Mouse (Mus musculus): ENCODE results near the gene Cyb5b. TPM values are rescaled to one million over a fixed set of nuclear protein-coding genes. Genes with fewer than 3 reads are reported as not detected.

Cyb5b gene
- polyA plus RNA-seq, 1 experiment: 99.0 TPM

- DNase-seq (ENCODE audit: low read depth): no peak
- no peak for TF ChIP-seq POLR2A (IDR thresholded peaks at IDR 0.05; ENCODE audit: borderline replicate concordance, extremely low read depth, insufficient read depth, insufficient read length, poor library complexity, severe bottlenecking)
- no peak for TF ChIP-seq CTCF (IDR thresholded peaks at IDR 0.05; ENCODE audit: borderline replicate concordance, extremely low read depth, insufficient read depth, insufficient read length)
Measured at GRCm38 (mm10) chr8:107151212-107151920, 926 bp downstream of the Cyb5b start.

- no peak for DNase-seq (ENCODE audit: low read depth)
- TF ChIP-seq POLR2A (IDR thresholded peaks at IDR 0.05; ENCODE audit: borderline replicate concordance, extremely low read depth, insufficient read depth, insufficient read length, poor library complexity, severe bottlenecking) (no peak), CTCF (IDR thresholded peaks at IDR 0.05; ENCODE audit: borderline replicate concordance, extremely low read depth, insufficient read depth, insufficient read length) (no peak)
Measured at GRCm38 (mm10) chr8:107153326-107154210, 3.1 kb downstream of the Cyb5b start.

DNA sequence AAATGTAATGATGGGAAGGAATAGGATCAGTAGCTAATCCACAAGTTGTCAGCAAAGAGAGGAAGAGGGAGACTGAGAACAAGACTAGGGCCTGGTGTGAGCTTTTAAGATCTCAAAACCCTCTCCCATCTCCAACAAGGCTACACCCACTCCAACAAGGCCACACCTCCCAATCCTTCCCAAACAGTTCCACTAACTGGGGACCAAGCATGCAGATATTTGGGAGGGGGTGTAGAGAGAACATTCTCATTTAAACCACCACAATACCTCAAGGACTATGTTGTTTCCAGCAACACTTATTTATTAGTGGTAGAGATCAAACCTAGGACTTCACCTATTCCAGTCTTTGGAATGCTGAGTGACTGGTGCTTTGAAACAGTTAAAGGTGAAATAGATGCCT is 6.4 kb downstream of the Cyb5b start:
- DNase-seq (ENCODE audit: low read depth): no peak
- TF ChIP-seq POLR2A (IDR thresholded peaks at IDR 0.05; ENCODE audit: borderline replicate concordance, extremely low read depth, insufficient read depth, insufficient read length, poor library complexity, severe bottlenecking) (no peak), CTCF (IDR thresholded peaks at IDR 0.05; ENCODE audit: borderline replicate concordance, extremely low read depth, insufficient read depth, insufficient read length) (no peak)

GRCm38 (mm10) chr8:107157836-107158235 is 7.4 kb downstream of the Cyb5b start:
- TF ChIP-seq POLR2A (IDR thresholded peaks at IDR 0.05; ENCODE audit: borderline replicate concordance, extremely low read depth, insufficient read depth, insufficient read length, poor library complexity, severe bottlenecking) (no peak), CTCF (IDR thresholded peaks at IDR 0.05; ENCODE audit: borderline replicate concordance, extremely low read depth, insufficient read depth, insufficient read length) (no peak)
- DNase-seq (ENCODE audit: low read depth): peak; percentile 4

- TF ChIP-seq POLR2A (IDR thresholded peaks at IDR 0.05; ENCODE audit: borderline replicate concordance, extremely low read depth, insufficient read depth, insufficient read length, poor library complexity, severe bottlenecking): no peak
- TF ChIP-seq CTCF (IDR thresholded peaks at IDR 0.05; ENCODE audit: borderline replicate concordance, extremely low read depth, insufficient read depth, insufficient read length): no peak
- DNase-seq (ENCODE audit: low read depth): no peak
Measured at GRCm38 (mm10) chr8:107158890-107159289, 8.4 kb downstream of the Cyb5b start.

DNA sequence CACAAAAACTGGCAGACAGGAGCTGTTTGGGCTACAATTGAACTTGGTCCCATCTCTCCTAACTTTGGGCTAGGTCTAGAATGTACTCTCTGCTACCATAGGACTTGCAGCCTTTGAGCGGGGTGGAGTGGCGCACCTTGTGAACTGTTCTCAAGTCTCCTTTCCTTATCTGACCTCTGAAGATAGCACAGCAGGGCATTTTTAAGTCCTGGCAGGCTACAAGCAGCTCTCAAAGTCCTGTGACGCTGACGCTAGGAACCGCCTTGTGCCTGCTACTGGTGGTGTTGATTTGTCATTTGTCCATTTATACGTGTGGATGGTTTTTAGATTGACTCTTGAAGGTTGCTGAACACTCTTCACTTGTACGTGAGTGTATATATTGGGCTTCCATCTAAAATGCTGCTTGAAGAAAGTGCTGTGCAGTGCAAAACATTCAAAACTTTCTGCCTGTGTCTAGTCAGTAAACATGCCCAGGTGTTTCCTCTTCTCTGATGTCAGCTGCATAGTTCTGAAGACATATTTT is 13.9 kb downstream of the Cyb5b start:
- TF ChIP-seq POLR2A (IDR thresholded peaks at IDR 0.05; ENCODE audit: borderline replicate concordance, extremely low read depth, insufficient read depth, insufficient read length, poor library complexity, severe bottlenecking) (no peak), CTCF (IDR thresholded peaks at IDR 0.05; ENCODE audit: borderline replicate concordance, extremely low read depth, insufficient read depth, insufficient read length) (no peak)
- DNase-seq (ENCODE audit: low read depth): no peak

DNA sequence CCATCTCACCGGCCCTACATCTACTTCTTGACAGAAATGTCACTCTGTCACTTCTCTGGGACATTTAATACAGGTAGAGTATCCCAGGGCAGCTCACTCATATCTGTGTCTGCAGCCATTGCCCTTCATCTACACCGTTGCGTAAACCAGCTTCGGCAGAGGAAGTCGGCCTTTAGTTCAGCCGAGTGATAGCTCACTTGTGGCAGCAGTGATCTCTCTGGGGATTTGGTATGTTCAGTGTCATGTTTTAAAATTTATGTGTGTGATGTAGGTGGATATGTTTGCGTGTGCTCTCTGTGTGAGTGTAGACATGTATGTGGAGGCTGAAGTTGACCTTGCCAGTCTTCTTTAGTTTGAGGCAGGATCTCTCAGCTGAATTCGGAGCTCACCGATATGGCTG is 15.3 kb downstream of the Cyb5b start:
- TF ChIP-seq CTCF (IDR thresholded peaks at IDR 0.05; ENCODE audit: borderline replicate concordance, extremely low read depth, insufficient read depth, insufficient read length): no peak
- no peak for TF ChIP-seq POLR2A (IDR thresholded peaks at IDR 0.05; ENCODE audit: borderline replicate concordance, extremely low read depth, insufficient read depth, insufficient read length, poor library complexity, severe bottlenecking)
- DNase-seq (ENCODE audit: low read depth): no peak

DNA sequence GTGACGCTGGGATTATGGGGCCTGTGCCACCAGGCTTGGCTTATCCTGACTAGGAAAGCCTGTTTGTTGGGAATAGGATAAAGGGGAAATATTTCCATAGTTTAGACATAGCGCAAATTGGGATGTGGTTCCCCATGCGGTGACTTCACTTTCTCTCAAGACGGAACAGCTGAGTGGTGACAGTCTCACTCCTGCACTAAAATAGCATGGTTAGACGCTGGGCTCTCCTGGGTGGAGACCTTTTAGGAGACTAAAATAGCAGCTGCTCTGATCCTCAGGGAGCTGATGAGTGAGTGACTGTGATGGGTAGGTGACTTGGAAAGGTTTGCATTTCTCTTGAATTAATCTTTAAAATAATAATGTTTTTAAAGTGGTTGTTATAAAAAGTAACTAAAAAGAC is 17.4 kb downstream of the Cyb5b start:
- no peak for DNase-seq (ENCODE audit: low read depth)
- TF ChIP-seq POLR2A (IDR thresholded peaks at IDR 0.05; ENCODE audit: borderline replicate concordance, extremely low read depth, insufficient read depth, insufficient read length, poor library complexity, severe bottlenecking) (no peak), CTCF (IDR thresholded peaks at IDR 0.05; ENCODE audit: borderline replicate concordance, extremely low read depth, insufficient read depth, insufficient read length) (no peak)

DNA sequence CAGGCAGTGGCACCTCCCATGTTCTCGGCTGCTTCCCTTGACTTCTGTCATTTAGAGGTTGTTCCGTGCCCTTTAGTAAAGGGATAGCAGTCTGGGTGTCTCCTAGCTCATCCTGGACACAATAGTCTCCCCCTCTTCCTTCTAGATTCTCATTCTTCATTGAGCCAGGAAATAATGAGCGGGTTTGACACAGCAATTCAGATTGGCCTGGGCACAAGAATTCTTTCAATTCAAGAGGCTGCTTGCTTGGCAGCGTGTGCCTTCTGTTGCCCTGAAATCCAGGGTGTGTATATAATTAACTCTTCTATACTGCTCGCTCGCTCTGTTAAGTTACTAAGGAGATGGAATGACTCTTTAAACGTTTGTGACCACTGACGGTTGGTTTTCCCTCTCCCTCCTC is 21.7 kb downstream of the Cyb5b start:
- TF ChIP-seq POLR2A (IDR thresholded peaks at IDR 0.05; ENCODE audit: borderline replicate concordance, extremely low read depth, insufficient read depth, insufficient read length, poor library complexity, severe bottlenecking): no peak
- TF ChIP-seq CTCF (IDR thresholded peaks at IDR 0.05; ENCODE audit: borderline replicate concordance, extremely low read depth, insufficient read depth, insufficient read length): no peak
- DNase-seq (ENCODE audit: low read depth): peak; percentile 83

- no peak for DNase-seq (ENCODE audit: low read depth)
- TF ChIP-seq CTCF (IDR thresholded peaks at IDR 0.05; ENCODE audit: borderline replicate concordance, extremely low read depth, insufficient read depth, insufficient read length) (no peak), POLR2A (IDR thresholded peaks at IDR 0.05; ENCODE audit: borderline replicate concordance, extremely low read depth, insufficient read depth, insufficient read length, poor library complexity, severe bottlenecking) (no peak)
Measured at GRCm38 (mm10) chr8:107172969-107173645, 22.7 kb downstream of the Cyb5b start.

DNA sequence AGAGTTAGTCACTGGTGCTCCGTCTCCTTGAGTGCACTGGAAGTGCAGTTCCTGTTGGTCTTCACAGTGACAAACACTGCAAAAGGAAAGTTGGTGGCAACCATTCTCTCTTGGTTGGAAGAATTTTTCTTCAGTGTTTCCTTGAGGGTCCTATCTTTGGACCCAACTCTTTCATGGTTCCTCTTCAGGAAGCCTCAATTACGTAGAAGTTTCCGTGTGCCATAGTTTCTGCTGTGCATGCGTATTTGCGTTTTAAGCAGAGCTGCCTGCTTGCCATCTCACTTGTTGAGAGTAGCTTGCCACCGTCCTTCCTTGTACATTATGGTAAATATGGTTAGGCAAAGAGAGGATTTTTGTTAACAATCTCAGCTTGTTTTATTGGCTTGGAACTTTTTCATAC is 30.7 kb downstream of the Cyb5b start:
- no peak for DNase-seq (ENCODE audit: low read depth)
- TF ChIP-seq POLR2A (IDR thresholded peaks at IDR 0.05; ENCODE audit: borderline replicate concordance, extremely low read depth, insufficient read depth, insufficient read length, poor library complexity, severe bottlenecking) (no peak), CTCF (IDR thresholded peaks at IDR 0.05; ENCODE audit: borderline replicate concordance, extremely low read depth, insufficient read depth, insufficient read length) (no peak)

Measured in brain, embryonic 14.5 days (tissue).